Mouse (Mus musculus) ES-Bruce4 (cell line): ENCODE data around the gene Slc44a4. TPM values are rescaled to one million over a fixed set of nuclear protein-coding genes. Genes with fewer than 3 reads are reported as not detected.

ENCODE experiments used
- H3K27ac ChIP-seq: 2 replicates; pipeline ENCODE4 v1.5.1; 2012; ENCODE audit warnings: low read length, inconsistent platforms; ENCODE audit not compliant: insufficient read depth
- H3K27me3 ChIP-seq: 2 replicates; pipeline ENCODE4 v1.6.1; 2012; ENCODE audit warnings: mild to moderate bottlenecking, low read length, inconsistent platforms; ENCODE audit not compliant: control insufficient read depth, poor library complexity, insufficient read depth, severe bottlenecking
- H3K36me3 ChIP-seq: 2 replicates; pipeline ENCODE4 v1.6.1; 2012; ENCODE audit warnings: inconsistent platforms, mild to moderate bottlenecking, low read length, moderate library complexity; ENCODE audit not compliant: control insufficient read depth, poor library complexity, insufficient read depth, severe bottlenecking
- H3K4me1 ChIP-seq: one replicate; pipeline ENCODE4 v1.8.1; 2011; ENCODE audit warnings: low read length; ENCODE audit not compliant: control insufficient read depth, insufficient read depth
- H3K4me3 ChIP-seq: 2 replicates; pipeline ENCODE4 v1.5.1; 2011; ENCODE audit warnings: low read depth, mild to moderate bottlenecking, low read length
- H3K9ac ChIP-seq: 2 replicates; pipeline ENCODE4 v1.6.1; 2012; ENCODE audit warnings: low read depth, mild to moderate bottlenecking, inconsistent platforms; ENCODE audit not compliant: poor library complexity, severe bottlenecking
- H3K9me3 ChIP-seq: replicated peaks from 2 replicates; pipeline ENCODE4 v1.6.1; 2012; ENCODE audit warnings: mild to moderate bottlenecking, low read length, inconsistent platforms; ENCODE audit not compliant: control insufficient read depth, poor library complexity, insufficient read depth, severe bottlenecking
- CTCF ChIP-seq: IDR thresholded peaks from one replicate; pipeline ENCODE4 v1.8.1; 2011; ENCODE audit warnings: low read depth, low read length
- EP300 ChIP-seq: IDR thresholded peaks from 2 replicates; pipeline ENCODE4 v1.6.1; 2011; ENCODE audit warnings: low read depth, low read length; ENCODE audit not compliant: insufficient read depth
- POLR2A ChIP-seq: IDR thresholded peaks from one replicate; pipeline ENCODE4 v1.8.1; 2011; ENCODE audit warnings: low read length; ENCODE audit not compliant: insufficient read depth
- polyA plus RNA-seq: library from polyadenylated mRNA; stranded (reverse); fragments of >200 nt; gene quantifications from 2 replicates; pipeline ENCODE4 v1.2.4, GENCODE M21; 2011; ENCODE audit warnings: low read depth; ENCODE audit not compliant: missing spikeins, insufficient read depth, insufficient read length

Gene Slc44a4
- polyA plus RNA-seq: 5.3 and 5.8 TPM in 2 replicates

DNA sequence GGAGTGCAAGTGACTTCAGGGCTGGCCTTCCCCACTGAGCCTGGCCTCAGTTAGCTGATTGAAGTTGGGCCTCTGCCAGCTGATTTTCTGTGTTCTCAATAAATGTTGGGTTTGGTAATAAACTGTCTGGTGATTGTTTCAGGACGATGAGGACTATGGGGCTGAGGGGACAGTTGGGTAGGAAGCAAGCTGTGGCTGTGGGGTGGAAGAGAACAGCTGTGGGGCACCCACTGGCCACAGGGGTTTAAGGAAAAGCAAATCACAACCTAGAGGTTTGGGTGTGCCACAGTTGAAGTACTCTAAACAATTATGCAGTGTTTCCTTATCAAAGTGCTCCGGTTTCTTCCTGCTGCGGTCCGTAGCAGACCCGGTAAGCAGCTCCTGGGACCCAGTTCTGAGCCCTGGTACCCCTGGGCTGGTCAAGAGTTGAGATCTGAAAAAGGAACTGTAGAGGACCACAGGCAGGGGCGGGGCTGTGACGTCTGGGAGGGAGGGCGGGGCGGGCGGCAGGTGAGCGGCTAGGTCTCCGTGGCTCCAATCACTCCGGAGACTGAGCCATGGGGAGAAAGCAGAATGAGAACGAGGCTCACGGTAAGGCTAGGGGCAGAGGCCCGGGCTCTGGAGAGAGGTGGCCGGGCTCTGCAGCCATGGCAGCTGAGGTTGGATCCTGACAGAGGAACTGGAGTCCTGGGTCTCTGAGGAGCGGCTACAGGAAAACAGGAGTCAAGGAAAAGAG lies at the start of gene Slc44a4:
Gene Slc44a4 (plus strand): TSS at position 537 of the 736 bp plus-strand sequence.
- peaks cover 2% of the 10 kb centered on the region for H3K4me1 ChIP-seq
- no peaks in the 10 kb centered on the region for H3K9me3 ChIP-seq
- no peak for TF ChIP-seq EP300
- TF ChIP-seq CTCF: no peak
- no peak for TF ChIP-seq POLR2A
- H3K36me3 ChIP-seq: peaks cover 11% of the 10 kb centered on the region; the same call in 1 of the 2 replicates
- no peak within 1 kb of the TSS for H3K27ac ChIP-seq
- peak within 1 kb of the TSS; percentile 26 for H3K4me3 ChIP-seq
- no peaks in the 10 kb centered on the region for H3K27me3 ChIP-seq
- H3K9ac ChIP-seq: peak within 1 kb of the TSS; percentile 22; the same call in 1 of the 2 replicates

DNA sequence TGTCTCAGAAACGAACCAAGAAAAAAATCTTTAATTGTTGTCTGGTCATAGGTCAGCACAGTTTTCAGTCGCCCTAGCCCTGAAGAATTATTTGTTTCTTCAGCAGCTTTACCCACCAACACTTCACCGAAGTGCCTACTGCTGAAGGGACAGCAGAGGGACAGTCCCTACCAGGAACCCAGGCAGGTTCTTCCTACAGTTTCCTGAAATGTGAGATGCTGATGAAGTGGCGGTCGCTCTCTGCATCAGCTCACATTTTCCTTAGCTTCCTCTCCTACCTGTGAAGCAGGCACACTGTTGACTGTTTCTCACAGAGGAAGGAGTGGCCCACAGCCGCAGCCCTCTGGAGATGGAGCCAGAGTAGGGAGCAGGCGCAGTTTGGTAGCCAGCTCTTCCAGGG lies 48.3 kb upstream of the Slc44a4 start:
- no peaks in the 10 kb centered on the region for H3K36me3 ChIP-seq
- no peak overlapping the region for H3K9ac ChIP-seq
- TF ChIP-seq EP300 (no peak), POLR2A (no peak), CTCF (no peak)
- no peak overlapping the region for H3K27ac ChIP-seq
- no peaks in the 10 kb centered on the region for H3K9me3 ChIP-seq
- H3K4me1 ChIP-seq: no peaks in the 10 kb centered on the region
- H3K4me3 ChIP-seq: no peak overlapping the region
- H3K27me3 ChIP-seq: no peaks in the 10 kb centered on the region; the same call in 1 of the 2 replicates

DNA sequence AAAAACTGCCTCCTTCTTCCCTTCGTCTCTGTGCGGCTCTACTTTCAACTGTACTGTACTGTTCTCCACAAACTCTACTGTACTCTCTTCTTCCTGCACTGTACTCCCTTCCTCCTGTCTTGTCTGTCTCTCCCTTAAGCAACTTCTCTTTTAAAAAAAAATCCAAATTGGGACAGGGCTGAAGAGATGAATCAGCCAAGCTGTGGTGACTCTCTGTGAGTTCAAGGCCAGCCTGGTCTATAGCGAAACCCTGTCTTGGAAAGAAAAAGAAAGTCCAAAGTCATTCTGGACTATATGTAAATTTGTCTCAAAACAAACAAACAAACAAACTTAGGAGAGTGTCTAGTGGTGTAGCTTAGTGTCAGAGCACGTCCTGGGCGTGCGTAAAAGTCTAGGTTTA lies 39.9 kb upstream of the Slc44a4 start:
- TF ChIP-seq EP300: no peak
- Histone ChIP-seq H3K9me3 (no peaks in the 10 kb centered on the region), H3K4me3 (no peak overlapping the region), H3K36me3 (no peaks in the 10 kb centered on the region), H3K27me3 (no peaks in the 10 kb centered on the region; the same call in 1 of the 2 replicates), H3K4me1 (no peaks in the 10 kb centered on the region), H3K27ac (no peak overlapping the region), H3K9ac (no peak overlapping the region)

DNA sequence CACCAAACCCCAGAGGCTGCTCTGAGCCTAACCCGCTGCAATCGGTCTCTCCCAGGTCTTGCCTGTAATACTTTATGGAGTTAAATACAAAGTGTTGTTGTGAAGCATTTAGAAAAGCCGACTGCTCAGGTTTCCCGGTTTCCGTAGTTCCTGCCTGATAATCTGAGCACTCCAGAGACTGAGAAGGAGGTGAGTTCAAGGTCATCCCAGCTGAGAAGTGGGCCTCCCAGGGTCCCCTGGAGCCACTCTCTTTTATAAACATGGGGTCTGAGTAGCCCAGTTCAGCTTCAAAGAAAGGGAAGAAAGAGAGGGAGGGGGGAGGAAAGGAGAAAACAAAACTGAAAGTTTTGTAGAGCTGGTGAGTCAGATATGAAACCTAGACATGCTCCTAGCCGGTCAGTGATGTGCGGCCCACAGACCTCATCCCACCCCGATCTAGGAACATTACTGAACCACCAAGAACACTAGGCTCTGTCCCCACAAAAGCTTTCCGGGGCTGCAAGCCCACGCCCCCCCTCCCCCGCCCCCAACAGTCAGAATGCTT lies 34.9 kb upstream of the Slc44a4 start, which contains the start of gene Zbtb12:
Gene Zbtb12 (plus strand): TSS at position 148 of the 544 bp plus-strand sequence.
- Histone ChIP-seq H3K9me3 (no peaks in the 10 kb centered on the region), H3K9ac (peak within 1 kb of the TSS; percentile 4; the same call in 1 of the 2 replicates), H3K27me3 (no peaks in the 10 kb centered on the region), H3K27ac (no peak within 1 kb of the TSS), H3K4me3 (peak within 1 kb of the TSS; percentile 30), H3K36me3 (no peaks in the 10 kb centered on the region), H3K4me1 (peaks cover 2% of the 10 kb centered on the region)
- TF ChIP-seq POLR2A (no peak), CTCF (no peak), EP300 (no peak)

GRCm38 (mm10) chr17:34881166-34881565 lies 33.1 kb upstream of the Slc44a4 start:
- H3K9me3 ChIP-seq: no peaks in the 10 kb centered on the region
- no peaks in the 10 kb centered on the region for H3K27me3 ChIP-seq
- H3K9ac ChIP-seq: no peak overlapping the region
- peak overlapping the region; percentile 25; the same call in 1 of the 2 replicates for H3K4me3 ChIP-seq
- H3K36me3 ChIP-seq: no peaks in the 10 kb centered on the region
- TF ChIP-seq EP300 (no peak), CTCF (no peak), POLR2A (no peak)
- H3K27ac ChIP-seq: no peak overlapping the region
- peaks cover 2% of the 10 kb centered on the region for H3K4me1 ChIP-seq

DNA sequence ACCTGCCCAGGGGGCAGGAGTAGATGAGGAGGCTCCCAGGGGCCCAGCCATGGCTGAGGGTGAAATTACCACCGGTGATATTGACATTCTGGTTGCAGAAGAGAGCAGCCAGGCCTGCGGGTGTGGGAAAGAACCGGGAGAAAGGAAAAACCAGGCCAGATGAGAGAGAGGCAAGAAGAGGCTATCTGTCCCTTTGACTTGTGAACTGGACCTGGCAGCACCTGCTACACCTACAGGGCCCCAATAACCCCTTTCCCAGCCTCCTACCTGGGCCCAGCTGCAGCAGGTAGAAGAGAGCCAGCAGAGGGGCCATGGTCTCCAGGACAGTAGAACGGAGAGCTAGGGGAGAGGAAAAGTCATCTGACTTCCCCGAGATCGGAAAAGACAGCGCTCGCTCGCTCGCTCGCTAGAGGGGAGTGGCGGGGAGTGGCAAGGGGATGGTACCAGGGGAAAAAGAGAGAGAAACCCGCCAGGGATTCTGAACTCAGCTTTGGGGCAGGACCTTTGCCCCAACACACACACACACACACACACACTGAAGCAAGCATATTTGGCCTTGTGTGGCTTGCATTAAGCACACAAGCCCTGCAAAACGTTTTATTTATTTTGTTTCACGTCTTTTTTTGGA lies 32.5 kb upstream of the Slc44a4 start, which contains the start of gene Gm20547:
Gene Gm20547 (minus strand): TSS at position 360 of the 628 bp plus-strand sequence.
- H3K9ac ChIP-seq: 0 out of 2 replicates have a peak within 1 kb of the TSS, but pooled peaks have one; percentile 10
- peak within 1 kb of the TSS; percentile 25 for H3K4me3 ChIP-seq
- no peak within 1 kb of the TSS for H3K27ac ChIP-seq
- TF ChIP-seq CTCF: no peak
- no peak for TF ChIP-seq EP300
- TF ChIP-seq POLR2A: no peak
- H3K27me3 ChIP-seq: no peaks in the 10 kb centered on the region
- H3K4me1 ChIP-seq: peaks cover 2% of the 10 kb centered on the region
- H3K9me3 ChIP-seq: no peaks in the 10 kb centered on the region
- no peaks in the 10 kb centered on the region for H3K36me3 ChIP-seq
